Mouse (Mus musculus) adrenal gland, postnatal 4 days (tissue): ENCODE data around the gene Acsm5. TPM values are rescaled to one million over a fixed set of nuclear protein-coding genes. Genes with fewer than 3 reads are reported as not detected.

Experiments
- DNase-seq, 2 experiments: peaks; one replicate each; pipeline ENCODE4 v3.0.0; 2021 to 2022; ENCODE audit warnings: low spot score in 2 of 2, mixed read lengths in 2 of 2
- long read RNA-seq, 2 experiments: library from polyadenylated mRNA; stranded (forward); transcript quantifications; one replicate each; pipeline ENCODE4 v2.0.0; 2021
- total RNA-seq, 2 experiments: library from RNA; stranded (reverse); gene quantifications; 2 replicates each; pipeline ENCODE4 v1.2.3; 2021

Gene Acsm5
- total RNA-seq: 1 to 10 TPM; 3.8 to 5.0 TPM
- long read RNA-seq, experiment 1: 0 reads
- long read RNA-seq, experiment 2, partial matches to known transcripts: 1 of 2 reads
- long read RNA-seq, experiment 2, other reads (novel, unspliced or antisense): 0 of 2 reads

DNA sequence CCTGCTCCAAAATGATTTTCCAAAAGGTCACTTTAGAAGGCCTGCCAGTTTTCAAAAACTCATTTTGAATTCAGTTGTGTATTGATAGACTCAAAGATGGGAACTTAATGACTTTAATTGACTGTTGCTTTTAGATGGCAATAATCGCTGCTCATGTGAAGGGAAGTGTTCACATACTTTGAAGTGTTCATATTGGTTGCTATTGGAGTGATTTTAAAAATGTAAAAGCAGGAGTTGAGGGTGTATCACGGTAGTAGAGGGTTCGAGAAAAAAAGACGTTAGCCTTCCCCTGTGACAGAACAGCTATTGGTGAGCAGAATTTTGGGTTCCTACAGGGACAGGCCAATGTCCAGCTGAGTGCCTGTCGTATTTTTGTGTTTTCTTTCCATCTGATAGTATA lies at the start of gene Acsm5:
Acsm5 (plus strand) TSS at position 301 of the 400 bp plus-strand sequence.
- DNase-seq: no peak

DNA sequence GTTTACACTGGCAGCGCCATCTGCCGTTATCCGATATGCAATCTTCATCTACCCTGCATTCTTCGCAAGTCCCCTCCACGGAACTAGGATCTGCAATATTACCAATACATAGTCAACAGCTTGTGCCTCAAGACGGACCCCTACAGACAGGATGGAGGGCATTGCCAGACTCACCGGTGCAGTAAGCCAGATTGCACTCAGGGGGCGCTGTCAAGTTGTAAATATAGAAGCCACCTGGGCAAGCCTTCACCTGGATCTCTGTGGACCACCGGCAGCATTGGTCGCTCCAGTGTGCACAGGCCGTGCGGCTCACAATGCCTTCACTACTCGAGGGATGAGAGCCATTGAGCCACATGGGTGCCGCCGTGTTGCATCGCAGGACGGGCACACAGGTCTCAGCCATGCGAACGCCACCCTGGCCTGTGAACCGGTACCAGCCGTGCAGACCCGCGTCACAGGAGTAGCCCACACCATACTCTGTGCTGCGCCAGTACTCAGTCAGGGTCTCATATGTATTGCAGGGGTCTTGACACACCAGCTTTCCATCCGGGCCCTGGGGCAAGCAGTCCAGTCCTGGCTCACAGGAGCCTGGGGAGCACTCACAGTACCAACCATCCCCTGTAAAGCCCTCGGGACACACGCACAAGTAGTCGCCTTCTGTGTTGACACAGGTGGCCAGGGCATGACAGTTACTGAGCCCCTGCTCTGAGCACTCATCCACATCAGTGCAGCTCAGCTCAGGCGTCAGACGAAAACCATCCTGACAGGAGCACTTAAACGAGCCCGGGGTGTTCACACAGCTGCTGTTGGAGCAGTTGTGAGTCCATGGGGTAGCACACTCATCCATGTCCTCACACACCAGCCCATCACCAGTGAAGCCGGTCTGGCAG lies 42.5 kb upstream of the Acsm5 start:
- no peak for DNase-seq

DNA sequence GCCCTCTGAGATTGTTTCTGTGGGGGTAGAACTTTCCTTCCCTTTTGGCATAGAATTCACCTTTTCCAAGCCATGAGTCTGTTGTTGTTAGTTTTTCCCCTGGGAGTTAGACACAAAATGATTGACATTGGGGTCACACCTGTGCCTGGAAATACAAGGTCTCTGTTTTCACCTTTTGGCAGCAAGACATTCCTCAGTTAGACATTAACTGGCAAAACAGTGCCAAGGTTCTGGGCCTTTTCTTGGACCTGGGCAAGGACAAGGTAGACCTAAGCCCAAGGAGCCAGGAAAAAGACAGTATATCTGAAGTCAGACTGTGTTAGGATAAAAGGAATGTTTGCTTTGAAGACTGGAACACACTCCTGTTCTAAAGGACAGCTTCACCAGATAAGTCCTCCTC lies 40.0 kb upstream of the Acsm5 start, which contains the start of gene Umod:
Umod (minus strand) TSS at position 27 of the 400 bp plus-strand sequence.
- DNase-seq: no peak

DNA sequence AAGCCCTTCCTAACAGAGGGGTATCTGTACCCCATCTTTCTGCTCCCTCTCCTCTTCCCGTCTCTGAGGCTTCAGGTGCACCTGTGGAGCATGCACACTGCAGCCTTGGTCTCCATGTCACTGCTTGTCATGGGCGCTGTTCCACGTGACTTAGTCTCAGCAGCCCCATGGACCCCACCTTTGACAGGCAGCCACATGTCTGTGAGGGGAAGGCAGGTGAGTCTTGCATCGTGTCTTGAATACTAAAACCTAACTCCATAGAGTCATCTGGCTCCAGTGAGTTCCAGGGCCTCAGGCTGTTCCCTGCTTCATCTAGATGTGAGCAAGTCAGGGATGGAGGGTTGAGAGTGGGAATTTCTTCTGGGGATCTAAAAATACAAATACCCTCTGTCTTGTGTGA lies 35.1 kb upstream of the Acsm5 start:
- no peak for DNase-seq

DNA sequence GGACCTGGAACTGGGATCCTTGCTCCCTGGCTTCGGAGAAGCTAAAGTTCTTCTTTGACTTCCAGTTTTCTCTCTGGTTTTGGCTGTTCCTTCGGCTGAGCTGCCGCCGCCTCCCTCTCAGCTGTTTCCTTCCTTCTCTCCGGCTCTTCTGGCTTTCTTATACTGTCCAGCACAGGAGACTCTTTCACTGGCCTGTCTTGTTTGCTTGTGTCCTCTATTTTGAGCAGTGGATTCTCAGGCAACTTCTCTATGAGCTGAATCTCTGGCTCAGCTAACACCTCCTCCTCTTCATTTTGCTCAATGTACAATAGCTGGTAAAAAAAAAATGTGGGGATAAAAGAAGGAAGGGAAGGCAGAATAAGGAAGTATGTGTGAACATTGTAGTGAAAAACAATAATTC lies 32.6 kb upstream of the Acsm5 start:
- no peak for DNase-seq

DNA sequence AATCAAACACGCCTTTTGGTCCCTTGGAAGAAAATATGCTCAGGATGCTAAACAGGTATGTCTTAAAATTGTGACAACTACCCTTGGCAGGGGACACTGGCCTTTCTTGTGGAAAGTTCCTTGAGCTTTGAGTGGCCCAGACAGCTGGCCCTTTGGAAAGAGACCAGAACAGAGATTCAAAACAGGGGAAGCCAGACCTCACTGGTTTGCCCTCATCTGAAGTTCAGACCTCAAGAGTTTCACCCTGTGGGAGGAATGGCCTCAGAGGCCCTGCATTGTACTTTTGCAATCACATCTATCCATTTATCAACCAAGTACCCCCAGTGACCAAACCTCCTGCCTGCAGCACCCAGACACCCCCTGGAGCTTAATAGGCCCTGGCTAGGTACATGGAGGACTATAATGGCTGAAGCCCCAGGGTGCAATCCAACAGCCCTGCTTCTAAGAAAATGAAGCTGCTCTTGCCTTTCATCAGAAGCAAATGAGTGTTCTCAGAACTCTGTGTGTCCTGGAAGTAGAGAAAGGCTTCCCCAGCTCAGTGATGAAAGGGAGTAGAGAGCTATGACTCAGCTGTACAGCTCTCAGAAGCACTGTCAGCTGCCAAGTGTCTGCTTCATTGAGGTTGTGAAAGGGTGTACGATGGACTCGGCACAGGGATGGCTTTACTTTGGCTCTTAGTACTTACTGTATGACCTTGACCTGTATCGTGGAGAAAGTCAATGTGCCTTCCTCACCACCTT lies 29.1 kb upstream of the Acsm5 start:
- no peak for DNase-seq

DNA sequence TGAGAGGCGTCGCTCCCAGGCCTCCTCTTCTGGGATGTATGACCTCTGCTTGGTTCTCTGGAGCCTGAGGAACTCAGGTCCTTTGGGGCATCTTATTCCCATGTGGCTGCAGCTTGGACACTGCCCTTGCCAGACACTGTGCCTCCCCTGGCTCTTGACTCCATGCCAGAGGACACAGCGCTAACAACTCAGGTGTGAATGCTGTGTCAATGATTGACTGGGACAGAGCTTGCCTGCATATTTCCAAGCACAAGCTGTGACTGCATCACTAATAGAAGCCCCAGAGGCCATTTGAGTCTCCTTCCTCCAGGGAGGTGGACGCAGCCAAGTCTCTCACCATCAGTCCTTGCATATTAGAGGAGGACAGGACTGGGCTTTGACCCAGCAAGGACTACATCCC lies 8.1 kb upstream of the Acsm5 start:
- no peak for DNase-seq

DNA sequence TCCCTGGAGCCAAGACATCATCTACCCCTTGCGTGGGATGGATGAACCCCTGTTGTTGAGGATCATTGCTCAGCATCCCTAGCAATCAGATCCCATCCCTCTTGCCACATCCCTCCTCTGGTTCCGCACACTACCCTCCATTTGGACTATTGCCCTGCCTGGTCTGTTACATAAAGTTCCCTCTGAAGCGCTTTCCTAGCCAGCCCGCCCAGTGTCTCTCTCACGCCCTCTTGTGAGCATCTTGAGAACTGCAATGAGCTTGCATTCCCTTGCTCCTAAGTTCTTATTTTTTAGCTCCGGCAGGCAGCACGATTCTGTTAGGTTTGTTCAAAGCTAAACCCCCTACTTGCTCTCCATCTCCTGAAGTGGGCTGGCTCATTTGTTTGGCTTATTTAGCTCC lies 6.2 kb upstream of the Acsm5 start:
- DNase-seq: no peak

DNA sequence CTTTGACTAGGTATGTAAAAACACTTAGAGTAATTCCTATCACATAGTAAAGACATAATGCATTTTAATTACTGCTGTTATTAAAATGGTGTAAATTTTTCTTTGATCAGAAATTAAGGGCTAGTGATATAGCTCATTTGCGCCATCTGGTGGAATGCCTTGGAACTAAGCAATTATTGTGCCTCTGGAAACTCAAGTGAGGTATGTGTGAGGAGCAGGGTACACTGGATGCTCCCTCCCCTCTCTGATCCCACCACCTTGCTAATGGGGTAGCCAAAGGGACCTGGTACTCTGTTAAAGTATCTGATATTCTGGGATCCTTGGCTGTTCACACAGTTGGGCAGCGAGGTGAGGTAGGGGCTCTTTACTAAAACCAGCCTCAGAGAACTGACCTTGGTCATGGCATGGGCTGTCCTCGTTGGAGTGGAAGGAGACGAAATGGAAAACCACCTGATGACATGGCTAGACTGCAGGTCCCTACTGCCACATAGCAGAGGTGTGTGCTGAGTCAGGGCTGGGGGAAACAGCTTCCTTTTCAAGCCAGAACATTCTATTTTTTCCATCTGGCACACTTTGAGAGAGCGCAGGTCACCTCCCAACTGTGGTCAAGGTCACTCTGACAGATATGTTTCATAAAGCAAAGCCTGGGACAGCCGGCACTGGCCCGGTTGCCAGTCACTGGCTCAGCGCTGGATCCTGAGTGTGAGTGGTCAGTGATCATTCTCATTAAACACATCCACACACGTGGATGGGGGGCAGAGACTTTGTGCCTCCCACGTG lies 3.6 kb upstream of the Acsm5 start:
- DNase-seq: no peak

DNA sequence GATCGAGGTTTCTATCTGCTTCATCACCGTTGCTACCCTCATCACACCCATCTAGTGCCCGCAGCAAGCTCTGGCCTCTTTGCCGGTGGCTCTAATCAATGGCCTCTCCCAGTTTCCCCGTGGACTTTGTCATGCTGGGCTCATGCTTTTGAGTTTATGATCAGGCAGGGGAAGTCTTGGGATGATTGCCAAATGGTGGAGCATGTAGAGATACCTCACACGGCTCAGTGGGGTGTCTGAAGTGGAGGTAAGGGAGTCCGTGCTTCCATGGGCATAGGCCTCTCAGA lies 3.0 kb upstream of the Acsm5 start:
- no peak for DNase-seq

DNA sequence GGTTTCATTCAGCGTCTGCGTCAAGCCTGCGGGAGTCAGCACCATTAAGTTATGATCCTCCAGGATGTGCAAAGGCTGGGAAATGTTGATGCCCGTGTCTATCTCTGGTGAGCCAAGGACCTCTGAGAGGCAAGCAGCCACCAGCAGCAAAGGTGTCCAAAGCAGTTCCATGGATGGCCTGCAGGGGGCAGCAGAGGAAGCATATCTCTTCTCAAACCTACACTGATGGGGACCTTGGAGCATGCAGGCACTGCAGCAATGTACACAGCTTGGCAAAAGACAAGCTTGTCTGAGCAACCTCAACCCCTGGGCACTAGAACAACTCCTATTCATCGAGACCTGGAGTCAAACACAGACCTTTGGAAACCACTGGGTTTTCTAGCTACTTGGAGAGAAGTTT lies 391 bp downstream of the Acsm5 start:
- DNase-seq: peak; percentile 57 to 63

DNA sequence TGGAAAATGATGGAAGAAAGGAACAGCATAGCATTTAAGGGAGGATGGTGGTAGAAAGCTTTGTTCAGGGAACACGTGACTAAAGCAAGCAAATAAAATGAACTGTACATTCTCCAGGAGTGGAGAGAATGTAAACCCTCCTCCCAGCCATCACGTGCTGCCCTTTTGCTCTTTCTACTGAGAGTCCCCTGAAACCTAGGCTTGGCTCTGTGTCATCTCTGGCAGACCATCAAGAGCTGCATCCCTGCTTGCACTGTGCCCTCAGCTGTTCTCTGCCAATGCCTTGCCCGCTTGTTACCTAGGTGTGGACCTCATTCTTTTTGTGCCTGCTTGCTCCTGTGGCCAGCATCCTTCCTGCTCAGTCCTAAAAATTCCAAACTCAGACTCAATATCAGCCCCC lies 2.6 kb downstream of the Acsm5 start:
- DNase-seq: no peak

DNA sequence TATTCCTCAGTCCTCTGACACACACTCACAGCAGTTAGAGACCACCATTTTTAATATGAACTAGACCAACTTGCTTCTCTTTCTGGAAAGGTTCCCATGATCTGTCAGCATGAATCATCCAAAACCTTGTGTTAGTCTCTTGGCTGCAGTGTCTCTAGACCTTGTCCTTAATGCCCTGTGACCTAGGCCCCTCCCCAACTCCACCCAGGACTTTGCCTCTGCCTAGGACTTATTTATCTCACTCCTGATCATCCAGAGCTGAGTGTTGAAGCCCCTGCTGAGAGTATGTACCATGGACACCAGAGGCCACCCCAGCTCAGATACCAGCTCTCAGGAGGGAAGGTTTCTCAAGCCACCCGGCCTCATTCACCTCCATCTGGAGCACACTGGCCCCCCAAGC lies 3.1 kb downstream of the Acsm5 start:
- DNase-seq: no peak

DNA sequence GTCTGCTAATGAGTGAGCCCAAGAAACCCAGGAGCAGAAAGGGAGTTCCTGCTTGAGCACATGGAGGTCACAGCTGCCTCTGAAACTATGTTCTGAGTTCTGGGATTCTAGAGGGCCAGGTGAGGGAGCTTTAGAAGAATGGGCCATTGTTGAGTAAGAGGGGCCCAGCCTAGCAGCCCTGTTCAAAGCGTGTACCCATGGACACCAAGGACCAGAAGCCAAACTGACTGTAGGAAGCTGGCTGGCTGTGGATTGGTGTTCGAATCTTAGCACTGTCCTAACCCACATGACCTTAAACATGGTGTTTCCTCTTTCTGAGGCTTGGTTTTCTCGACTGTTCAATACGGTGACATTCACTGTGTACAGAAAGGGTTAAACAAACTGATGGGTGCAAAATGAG lies 4.1 kb downstream of the Acsm5 start, which contains the start of gene Pdilt:
Pdilt (minus strand) TSS at position 101 of the 400 bp plus-strand sequence.
- DNase-seq: no peak

DNA sequence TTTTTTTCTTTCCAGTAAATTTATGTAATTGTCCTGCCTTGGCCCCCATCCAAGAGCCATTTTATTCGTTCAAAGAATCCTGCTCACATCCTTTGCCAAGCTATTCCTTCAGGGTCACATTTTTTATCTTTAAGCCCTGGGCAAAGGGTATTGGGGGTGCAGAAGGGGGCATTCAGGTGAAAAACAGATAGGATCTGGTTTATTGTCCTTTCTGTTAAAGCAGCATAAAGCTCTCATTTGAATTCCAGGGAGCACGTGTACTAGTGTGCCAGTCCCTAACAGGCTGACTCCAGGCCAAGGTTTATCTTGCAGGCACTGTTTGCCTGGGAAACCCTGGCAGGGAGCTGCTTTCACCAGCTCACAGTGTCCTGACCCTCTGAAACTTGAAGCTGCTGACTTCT lies 6.6 kb downstream of the Acsm5 start:
- DNase-seq: no peak

DNA sequence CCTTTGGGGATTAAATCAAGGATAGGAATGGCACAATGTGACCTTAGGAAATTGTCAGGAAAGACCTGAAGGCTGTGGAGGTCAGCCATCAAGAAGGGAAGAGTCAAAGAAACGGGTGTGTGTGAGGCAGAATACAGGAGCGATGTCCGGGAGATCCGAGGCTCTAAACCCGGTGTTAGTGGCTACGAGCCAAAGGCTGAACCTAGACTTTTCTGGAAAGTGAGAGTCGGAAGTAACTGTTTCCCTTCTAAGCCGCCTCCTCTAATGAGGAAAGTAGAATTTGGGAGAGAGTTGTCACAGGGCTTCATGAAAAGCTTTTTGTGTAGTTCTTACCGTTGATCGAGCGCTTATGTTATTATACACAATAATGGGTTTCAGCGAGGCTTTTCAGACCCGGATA lies 7.2 kb downstream of the Acsm5 start:
- DNase-seq: no peak

DNA sequence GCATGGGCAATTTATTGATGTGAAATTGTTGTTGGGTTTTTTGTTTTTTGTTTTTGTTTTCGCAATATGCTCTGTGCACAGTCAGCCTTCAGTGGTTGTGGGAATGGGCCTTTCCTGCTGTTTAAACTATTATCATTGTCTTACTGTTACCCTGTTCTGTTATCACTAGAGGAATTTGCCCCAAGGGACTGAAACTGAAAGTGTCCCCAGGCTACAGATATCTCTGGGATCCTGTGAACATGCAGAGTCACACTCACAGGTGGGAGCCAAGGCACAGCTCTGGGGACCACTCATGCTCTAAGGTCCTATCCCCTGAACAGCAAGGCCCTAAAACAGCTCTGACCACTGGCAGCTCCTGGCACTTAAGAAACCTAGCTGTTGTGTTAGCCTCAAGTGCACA lies 7.9 kb downstream of the Acsm5 start:
- no peak for DNase-seq

DNA sequence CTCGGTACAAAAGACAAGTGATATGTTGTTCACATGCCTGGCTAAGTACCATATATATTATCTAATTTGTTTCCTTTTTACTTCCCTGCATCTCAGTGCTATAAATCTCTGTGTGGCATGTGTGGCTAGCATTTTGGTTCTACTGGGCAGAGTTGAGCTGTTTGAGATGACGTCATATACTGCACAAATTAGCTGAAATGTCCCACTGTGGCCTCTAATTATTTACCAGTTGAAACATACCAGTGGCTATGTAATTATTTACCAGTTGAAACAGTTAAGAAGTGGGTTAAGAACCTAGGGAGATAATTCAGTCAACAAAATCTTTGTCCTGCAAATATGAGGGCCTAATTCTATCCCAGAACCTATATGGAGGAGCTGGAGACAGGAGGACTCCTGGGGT lies 8.3 kb downstream of the Acsm5 start:
- no peak for DNase-seq

DNA sequence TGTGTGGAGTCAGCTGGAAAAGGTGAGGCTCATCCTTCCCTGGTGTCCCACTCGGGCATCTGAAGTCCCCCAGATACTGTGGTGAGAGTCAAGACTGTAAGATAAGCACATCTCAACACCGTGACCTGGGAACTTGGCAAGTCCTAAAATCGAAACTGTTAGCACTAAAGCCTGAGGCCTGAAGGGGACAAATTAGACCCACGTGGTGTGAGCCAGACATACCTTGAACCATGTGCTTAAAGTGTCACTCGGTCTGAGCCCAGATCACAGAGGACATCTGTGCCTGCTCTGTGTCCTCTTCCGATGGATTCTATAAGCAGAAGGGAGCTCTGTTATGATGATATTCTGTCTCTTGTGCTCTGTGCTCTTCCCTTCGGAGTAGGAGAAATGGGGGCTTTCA lies 9.4 kb downstream of the Acsm5 start:
- DNase-seq: no peak

DNA sequence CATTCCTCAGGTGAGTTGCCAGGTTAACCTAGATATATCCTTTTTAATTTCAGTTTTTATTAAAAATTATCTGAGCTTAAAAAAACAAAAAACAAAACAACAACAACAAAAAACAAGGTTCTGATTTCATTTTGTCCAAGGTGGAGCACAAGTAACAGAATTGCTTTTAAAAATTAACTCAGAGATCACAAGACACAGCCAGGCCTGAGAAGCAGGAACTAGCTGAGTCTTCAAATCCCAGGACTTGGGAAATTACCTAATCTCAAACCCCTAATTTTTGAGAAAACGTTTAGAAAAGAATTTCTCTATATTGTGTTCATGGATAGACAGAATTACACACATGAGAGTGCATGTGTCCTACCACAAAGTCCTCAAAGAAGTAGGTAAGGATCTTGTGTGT lies 13.7 kb downstream of the Acsm5 start:
- no peak for DNase-seq

DNA sequence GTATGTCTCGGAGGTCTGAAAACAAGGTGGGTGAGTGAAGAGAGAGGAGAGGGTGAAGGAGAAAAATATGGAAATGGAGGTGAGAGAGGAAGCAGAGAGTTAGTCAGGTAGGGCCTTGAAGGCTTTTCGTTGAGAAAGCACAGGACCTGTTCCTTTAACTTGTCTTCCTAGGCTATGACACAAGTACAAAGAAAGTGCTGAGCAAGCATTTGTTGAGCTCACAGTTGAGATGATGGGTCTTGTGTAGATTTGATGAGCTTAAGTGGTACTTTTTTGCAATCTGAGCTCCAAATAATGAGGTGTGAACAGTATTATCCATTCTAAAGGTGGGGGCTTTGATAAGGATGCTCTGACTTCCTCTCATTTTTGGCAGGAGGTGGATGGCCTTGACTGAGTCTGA lies 15.1 kb downstream of the Acsm5 start:
- DNase-seq: no peak

DNA sequence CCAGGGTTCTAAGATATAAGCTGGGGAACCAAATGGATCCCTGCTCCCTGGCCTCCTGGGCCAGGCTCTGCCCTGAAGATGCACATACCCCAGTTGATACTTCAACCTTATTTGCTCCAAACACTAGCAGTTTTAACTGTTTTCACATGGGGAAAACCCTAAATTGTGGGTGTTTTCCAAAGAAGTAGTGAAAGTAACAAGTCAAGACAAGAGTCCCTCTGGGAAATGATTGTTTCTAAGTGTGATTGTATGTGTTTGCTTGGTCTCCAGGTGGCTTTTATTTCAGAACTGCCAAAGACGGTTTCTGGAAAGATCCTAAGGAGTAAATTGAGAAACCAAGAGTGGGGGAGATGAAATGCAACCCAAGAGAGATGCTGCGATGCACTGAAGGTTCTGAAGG lies 23.2 kb downstream of the Acsm5 start:
- no peak for DNase-seq
